Mouse (Mus musculus) forebrain, embryonic 13.5 days (tissue): ENCODE results near the gene Nr1i3. TPM values are rescaled to one million over a fixed set of nuclear protein-coding genes. Genes with fewer than 3 reads are reported as not detected.

Source experiments
- ATAC-seq: fragments of 200-750 bp; cut with Nextera tagmentation; 2 replicates; pipeline ENCODE4 v1.8.0; 2017
- H3K27ac ChIP-seq: fragments of 300-500 bp; sonication (generic); 2 replicates; pipeline ENCODE4 v1.5.1; 2015; ENCODE audit warnings: inconsistent platforms, mild to moderate bottlenecking, moderate library complexity
- H3K27me3 ChIP-seq: fragments of 300-500 bp; sonication (generic); 2 replicates; pipeline ENCODE4 v1.6.1; 2015; ENCODE audit warnings: mild to moderate bottlenecking, inconsistent platforms
- H3K36me3 ChIP-seq: fragments of 300-500 bp; sonication (generic); 2 replicates; pipeline ENCODE4 v1.6.1; 2015; ENCODE audit warnings: mild to moderate bottlenecking, inconsistent platforms; ENCODE audit not compliant: poor library complexity, severe bottlenecking
- H3K4me1 ChIP-seq: fragments of 300-500 bp; sonication (generic); 2 replicates; pipeline ENCODE4 v1.6.1; 2015; ENCODE audit warnings: inconsistent platforms
- H3K4me2 ChIP-seq: fragments of 300-500 bp; sonication (generic); 2 replicates; pipeline ENCODE4 v1.6.1; 2015; ENCODE audit warnings: inconsistent platforms, mild to moderate bottlenecking, moderate library complexity
- H3K4me3 ChIP-seq: fragments of 300-500 bp; sonication (generic); 2 replicates; pipeline ENCODE4 v1.5.1; 2015; ENCODE audit warnings: mild to moderate bottlenecking, inconsistent platforms
- H3K9ac ChIP-seq: fragments of 300-500 bp; sonication (generic); 2 replicates; pipeline ENCODE4 v1.6.1; 2015; ENCODE audit warnings: mild to moderate bottlenecking, inconsistent platforms
- H3K9me3 ChIP-seq: fragments of 300-500 bp; sonication (generic); replicated peaks from 2 replicates; pipeline ENCODE4 v1.6.1; 2016; ENCODE audit warnings: inconsistent platforms
- WGBS: fragments of 180-500 bp; shearing (Covaris S2); methylation state at CpG from one replicate; pipeline ENCODE4 v1.1.7; 2015; 5-methylcytosine and 5-hydroxymethylcytosine counted together
- polyA plus RNA-seq: library from polyadenylated mRNA; unstranded; fragments of >200 nt; fragmentation: Nextera tagmentation; extraction: Ambion mirVana; gene quantifications from 2 replicates; pipeline ENCODE4 v1.2.1, GENCODE M21; 2015

Nr1i3 gene
- polyA plus RNA-seq, 1 experiment from 2014 or later: 0.32 TPM

DNA sequence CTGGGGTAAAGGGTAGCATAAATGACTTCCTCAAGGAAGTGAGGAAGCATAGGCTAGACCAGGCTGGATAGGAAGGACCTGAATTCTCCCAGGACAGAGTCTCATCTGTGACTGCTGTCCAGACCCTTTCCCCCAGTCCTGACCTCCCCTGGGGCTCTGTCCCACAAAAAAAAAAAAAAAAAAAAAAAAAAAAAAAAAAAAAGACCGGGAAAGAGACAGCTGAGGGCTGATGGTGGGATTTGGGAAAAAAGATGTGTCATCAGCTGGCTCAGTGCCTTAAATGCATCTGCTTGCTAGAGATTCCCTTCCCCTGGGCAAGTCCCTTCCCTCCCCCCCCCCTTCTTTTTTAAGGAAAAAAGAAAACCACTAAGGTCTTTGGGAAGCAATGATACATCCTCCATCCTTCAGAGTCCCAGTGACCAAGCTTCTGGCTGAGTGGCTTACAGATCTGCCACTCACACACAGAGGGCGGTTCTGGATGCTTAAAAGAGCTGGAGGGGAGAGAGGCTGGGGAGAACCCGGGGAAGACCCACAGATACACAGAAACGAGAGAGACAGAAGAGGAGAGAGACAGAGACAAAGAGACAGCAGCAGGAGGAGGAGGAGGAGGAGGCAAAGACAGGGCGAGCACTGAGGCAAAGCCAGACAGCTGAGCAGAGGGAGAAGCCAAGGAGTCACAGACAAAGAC, 36.3 kb downstream of the Nr1i3 start, which contains the start of gene Adamts4:
Gene Adamts4 (plus strand): TSS at position 509 of the 688 bp plus-strand sequence.
- 0 out of 2 replicates have a peak, but pooled peaks have one; percentile 25 for ATAC-seq
- Histone ChIP-seq H3K27ac (peak within 1 kb of the TSS; percentile 78), H3K9ac (peak within 1 kb of the TSS; percentile 56), H3K4me1 (peaks cover 61% of the 10 kb centered on the region), H3K36me3 (peaks cover 5% of the 10 kb centered on the region), H3K4me3 (peak within 1 kb of the TSS; percentile 33), H3K27me3 (no peaks in the 10 kb centered on the region), H3K4me2 (peak within 1 kb of the TSS; percentile 59), H3K9me3 (no peaks in the 10 kb centered on the region)
- WGBS: 18% methylated on average over 5 of the region's 5 CpGs

DNA sequence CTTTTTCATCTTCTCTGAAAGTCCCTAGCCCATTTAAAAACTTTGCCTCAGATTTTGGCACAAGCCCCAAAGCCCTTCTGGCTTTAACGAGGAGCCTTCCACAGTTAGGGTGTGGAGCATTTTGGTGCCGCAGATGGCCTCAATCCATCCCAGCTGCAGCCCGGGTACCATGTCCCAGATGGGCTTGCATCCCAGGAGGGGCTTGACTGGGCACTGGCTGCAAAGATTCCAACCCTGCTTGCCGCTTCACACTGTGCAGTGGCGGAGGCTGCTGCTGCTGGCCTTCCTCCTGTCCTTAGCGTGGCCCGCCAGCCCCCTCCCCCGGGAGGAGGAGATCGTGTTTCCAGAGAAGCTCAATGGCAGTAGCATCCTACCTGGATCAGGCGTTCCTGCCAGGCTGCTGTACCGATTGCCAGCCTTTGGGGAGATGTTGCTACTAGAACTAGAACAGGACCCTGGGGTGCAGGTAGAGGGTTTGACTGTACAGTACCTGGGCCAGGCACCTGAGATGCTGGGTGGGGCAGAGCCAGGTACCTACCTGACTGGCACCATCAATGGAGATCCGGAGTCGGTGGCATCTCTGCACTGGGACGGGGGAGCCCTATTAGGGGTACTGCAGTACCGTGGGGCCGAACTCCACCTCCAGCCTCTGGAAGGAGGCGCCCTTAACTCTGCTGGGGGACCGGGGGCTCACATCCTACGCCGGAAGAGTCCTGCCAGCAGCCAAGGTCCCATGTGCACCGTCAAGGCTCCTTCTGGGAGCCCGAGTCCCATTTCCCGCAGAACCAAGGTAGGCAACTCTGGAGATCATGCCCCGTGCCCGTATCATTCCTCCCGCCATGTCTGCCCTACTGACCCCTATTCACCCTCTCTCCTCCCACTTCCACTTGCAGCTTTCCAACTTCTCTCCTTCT, 37.2 kb downstream of the Nr1i3 start, which contains the start of gene Ndufs2:
Gene Ndufs2 (minus strand): TSS at position 709 of the 914 bp plus-strand sequence.
- peak within 1 kb of the TSS; percentile 56 for H3K9ac ChIP-seq
- H3K27me3 ChIP-seq: no peaks in the 10 kb centered on the region
- peak within 1 kb of the TSS; percentile 78 for H3K27ac ChIP-seq
- 17% methylated on average over 24 of the region's 26 CpGs for WGBS
- H3K4me3 ChIP-seq: peak within 1 kb of the TSS; percentile 33
- H3K4me2 ChIP-seq: peak within 1 kb of the TSS; percentile 59
- H3K9me3 ChIP-seq: no peaks in the 10 kb centered on the region
- ATAC-seq: peak; percentile 50
- peaks cover 54% of the 10 kb centered on the region for H3K4me1 ChIP-seq
- H3K36me3 ChIP-seq: no peaks in the 10 kb centered on the region

DNA sequence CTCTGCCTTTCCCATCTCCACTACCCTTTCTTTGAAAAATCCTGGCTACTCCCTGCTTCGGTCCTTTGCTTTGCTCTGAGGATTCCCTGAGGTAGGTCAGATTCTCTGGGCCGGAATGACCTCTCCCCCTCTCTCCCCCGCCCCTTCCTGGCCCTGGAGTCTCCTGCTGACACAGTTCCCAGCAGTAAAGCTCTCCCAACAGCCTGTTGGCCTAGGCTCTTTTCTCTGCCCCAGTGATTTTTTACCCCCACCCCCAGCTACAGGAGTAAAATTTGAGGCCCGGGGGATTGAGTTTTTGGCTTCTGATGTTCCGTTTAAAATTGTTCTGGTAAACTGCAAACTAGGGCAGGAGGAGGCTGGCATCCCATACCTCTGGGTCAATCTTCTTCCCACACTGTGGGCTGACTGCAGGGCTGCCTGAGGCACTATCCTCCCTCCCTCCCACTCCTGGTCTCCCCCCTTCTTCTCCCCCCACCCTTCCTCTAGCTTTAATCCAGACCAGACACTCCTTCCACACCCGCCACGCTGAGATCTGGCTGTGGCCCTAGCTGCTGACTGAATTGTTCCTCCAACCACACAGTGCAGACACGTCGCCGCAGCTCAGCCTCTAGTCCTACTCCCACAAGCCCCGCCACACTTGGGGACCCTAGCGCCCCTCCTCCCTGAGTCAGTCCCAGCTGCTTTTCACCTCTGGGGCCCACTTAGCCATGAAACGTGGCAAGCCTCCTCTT, 38.0 kb downstream of the Nr1i3 start:
- Histone ChIP-seq H3K36me3 (peaks cover 5% of the 10 kb centered on the region; the same call in 1 of the 2 replicates), H3K27ac (peak overlapping the region; percentile 78; the same call in 1 of the 2 replicates), H3K4me1 (peaks cover 49% of the 10 kb centered on the region), H3K9me3 (no peaks in the 10 kb centered on the region), H3K4me3 (peak overlapping the region; percentile 33), H3K9ac (peak overlapping the region; percentile 56), H3K27me3 (no peaks in the 10 kb centered on the region), H3K4me2 (peak overlapping the region; percentile 59)
- WGBS: 6% methylated on average over 13 of the region's 13 CpGs
- ATAC-seq: no peak

DNA sequence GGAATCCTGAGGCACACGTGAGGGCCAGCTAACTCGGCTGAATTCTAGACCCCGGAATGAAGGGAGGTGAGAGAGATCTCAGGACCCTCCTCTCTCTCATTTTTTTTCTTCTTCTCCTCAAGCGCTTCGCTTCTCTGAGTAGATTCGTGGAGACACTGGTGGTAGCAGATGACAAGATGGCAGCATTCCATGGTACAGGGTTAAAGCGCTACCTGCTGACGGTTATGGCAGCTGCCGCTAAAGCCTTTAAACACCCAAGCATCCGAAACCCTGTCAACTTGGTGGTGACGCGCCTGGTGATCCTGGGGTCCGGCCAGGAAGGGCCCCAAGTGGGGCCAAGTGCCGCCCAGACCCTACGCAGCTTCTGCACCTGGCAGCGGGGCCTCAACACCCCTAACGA, 38.6 kb downstream of the Nr1i3 start:
- Histone ChIP-seq H3K36me3 (peaks cover 6% of the 10 kb centered on the region; the same call in 1 of the 2 replicates), H3K4me2 (peak overlapping the region; percentile 59), H3K4me3 (peak overlapping the region; percentile 33), H3K9me3 (no peaks in the 10 kb centered on the region), H3K27ac (peak overlapping the region; percentile 78; the same call in 1 of the 2 replicates), H3K27me3 (no peaks in the 10 kb centered on the region), H3K4me1 (peaks cover 48% of the 10 kb centered on the region), H3K9ac (peak overlapping the region; percentile 56)
- WGBS: 43% methylated on average over 17 of the region's 17 CpGs
- no peak for ATAC-seq

DNA sequence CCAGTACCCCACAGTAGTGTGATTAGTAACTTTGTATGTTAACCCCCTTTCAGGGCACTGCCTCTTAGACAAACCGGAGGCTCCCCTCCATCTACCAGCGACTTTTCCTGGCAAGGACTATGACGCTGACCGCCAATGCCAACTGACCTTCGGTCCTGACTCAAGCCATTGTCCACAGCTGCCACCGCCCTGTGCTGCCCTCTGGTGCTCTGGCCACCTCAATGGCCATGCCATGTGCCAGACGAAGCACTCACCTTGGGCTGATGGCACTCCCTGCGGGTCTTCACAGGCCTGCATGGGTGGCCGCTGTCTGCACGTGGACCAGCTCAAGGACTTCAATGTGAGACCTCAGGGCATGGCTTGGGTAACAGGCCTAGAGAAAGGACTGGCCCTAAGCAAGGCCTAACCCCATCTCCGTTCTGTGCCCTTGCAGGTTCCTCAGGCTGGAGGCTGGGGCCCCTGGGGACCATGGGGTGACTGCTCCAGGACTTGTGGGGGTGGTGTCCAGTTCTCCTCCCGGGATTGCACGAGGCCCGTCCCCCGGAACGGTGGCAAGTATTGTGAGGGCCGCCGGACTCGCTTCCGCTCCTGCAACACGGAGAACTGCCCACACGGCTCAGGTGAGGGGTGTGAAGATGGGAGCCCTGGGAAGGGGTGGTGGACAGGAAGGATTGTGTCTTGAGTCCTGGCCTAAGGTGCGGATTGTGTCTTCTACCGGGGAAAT, 42.5 kb downstream of the Nr1i3 start:
- Histone ChIP-seq H3K27me3 (no peaks in the 10 kb centered on the region), H3K9ac (no peak overlapping the region), H3K4me1 (peaks cover 15% of the 10 kb centered on the region), H3K27ac (no peak overlapping the region), H3K36me3 (peaks cover 11% of the 10 kb centered on the region; the same call in 1 of the 2 replicates), H3K4me2 (no peak overlapping the region), H3K4me3 (no peak overlapping the region), H3K9me3 (no peaks in the 10 kb centered on the region)
- ATAC-seq: no peak
- 90% methylated on average over 24 of the region's 24 CpGs for WGBS

DNA sequence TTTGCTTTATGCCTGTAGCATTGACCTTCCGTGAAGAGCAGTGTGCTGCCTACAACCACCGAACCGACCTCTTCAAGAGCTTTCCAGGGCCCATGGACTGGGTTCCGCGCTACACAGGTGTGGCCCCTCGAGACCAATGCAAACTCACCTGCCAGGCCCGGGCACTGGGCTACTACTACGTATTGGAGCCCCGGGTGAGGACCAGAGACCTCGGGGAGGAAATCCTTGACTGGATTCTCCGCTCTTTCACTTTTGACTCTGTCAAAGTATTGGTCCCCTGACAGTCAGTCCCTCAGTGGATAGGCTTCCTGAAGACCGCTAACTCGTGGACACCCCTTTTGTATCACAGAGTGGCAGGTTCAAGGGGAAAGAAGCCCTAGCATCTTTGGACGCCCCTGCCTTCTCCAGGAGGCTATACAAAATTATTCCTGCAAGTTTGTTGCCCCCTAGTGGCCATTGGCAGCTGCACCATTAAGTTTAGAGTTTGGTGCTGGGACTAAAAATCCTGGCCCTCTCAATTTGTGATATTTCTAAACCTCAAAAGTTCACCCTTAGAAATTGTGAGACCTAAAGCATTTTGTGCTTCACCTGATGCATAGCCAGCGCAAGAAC, 43.3 kb downstream of the Nr1i3 start:
- Histone ChIP-seq H3K4me1 (peaks cover 9% of the 10 kb centered on the region), H3K27me3 (no peaks in the 10 kb centered on the region), H3K9me3 (no peaks in the 10 kb centered on the region), H3K27ac (no peak overlapping the region), H3K4me2 (no peak overlapping the region), H3K9ac (no peak overlapping the region), H3K4me3 (no peak overlapping the region), H3K36me3 (peaks cover 11% of the 10 kb centered on the region; the same call in 1 of the 2 replicates)
- WGBS: 67% methylated on average over 15 of the region's 15 CpGs
- no peak; the same call in 1 of the 2 replicates for ATAC-seq

DNA sequence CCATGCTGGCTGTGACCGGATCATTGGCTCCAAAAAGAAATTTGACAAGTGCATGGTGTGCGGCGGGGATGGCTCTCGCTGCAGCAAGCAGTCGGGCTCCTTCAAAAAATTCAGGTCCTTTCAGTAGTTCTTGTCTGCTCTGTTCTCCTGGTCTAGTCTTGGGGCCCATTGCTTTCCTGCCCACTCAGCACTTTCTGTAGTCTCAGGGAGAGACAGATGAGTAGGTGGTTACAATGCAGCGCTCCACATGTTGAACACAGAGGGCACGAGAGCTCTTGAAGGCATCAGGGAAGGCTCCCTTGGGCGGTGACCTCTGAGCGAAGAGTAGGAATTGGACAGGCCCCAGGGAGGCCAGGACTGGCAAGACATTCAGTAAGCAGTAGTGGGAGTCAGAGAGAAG, 44.0 kb downstream of the Nr1i3 start:
- Histone ChIP-seq H3K4me2 (no peak overlapping the region), H3K27ac (no peak overlapping the region), H3K27me3 (no peaks in the 10 kb centered on the region), H3K9me3 (no peaks in the 10 kb centered on the region), H3K36me3 (peaks cover 11% of the 10 kb centered on the region; the same call in 1 of the 2 replicates), H3K4me3 (no peak overlapping the region), H3K9ac (no peak overlapping the region), H3K4me1 (peaks cover 9% of the 10 kb centered on the region)
- WGBS: 90% methylated on average over 9 of the region's 9 CpGs
- no peak for ATAC-seq

DNA sequence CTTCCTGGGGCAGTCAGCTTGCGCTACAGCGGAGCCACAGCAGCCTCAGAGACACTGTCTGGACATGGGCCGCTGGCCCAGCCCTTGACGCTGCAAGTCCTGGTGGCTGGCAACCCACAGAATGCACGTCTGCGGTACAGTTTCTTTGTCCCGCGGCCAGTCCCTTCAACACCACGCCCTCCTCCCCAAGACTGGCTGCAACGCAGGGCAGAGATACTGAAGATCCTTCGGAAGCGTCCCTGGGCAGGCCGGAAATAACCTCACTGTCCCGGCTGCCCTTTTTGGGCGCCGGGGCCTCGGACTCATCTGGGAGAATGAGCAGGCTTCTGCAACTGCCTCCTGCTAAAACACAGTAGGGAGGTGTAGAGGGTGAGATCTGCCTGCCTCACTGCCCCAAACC, 45.2 kb downstream of the Nr1i3 start:
- no peak for ATAC-seq
- peaks cover 16% of the 10 kb centered on the region for H3K4me1 ChIP-seq
- H3K27me3 ChIP-seq: no peaks in the 10 kb centered on the region
- H3K27ac ChIP-seq: no peak overlapping the region
- 82% methylated on average over 17 of the region's 17 CpGs for WGBS
- H3K36me3 ChIP-seq: peaks cover 11% of the 10 kb centered on the region; the same call in 1 of the 2 replicates
- no peak overlapping the region for H3K4me2 ChIP-seq
- no peak overlapping the region for H3K9ac ChIP-seq
- H3K9me3 ChIP-seq: no peaks in the 10 kb centered on the region
- no peak overlapping the region for H3K4me3 ChIP-seq

DNA sequence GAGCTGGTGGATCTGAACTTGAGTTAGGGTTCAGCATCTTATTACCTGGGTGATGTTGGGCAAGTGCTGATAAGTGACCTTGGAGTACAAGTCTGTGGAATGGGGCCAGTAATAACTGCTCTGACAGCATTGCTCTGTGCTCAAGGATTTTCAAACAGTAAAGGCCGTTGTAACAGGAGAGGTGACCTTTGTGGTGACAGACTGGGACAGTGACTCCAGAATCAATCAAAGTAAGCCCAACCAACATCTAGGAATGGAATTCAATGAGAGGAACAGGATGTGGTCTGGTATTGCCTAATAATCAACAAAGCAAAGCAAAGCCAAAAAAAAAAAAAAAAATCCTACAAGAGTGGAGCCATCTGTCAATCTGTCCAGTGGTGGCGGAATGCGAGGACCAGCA, 46.5 kb downstream of the Nr1i3 start:
- H3K9ac ChIP-seq: no peak overlapping the region
- H3K4me2 ChIP-seq: no peak overlapping the region
- H3K4me1 ChIP-seq: peaks cover 17% of the 10 kb centered on the region
- H3K4me3 ChIP-seq: no peak overlapping the region
- no peak overlapping the region for H3K27ac ChIP-seq
- no peak for ATAC-seq
- peaks cover 11% of the 10 kb centered on the region; the same call in 1 of the 2 replicates for H3K36me3 ChIP-seq
- 94% methylated on average over 3 of the region's 3 CpGs for WGBS
- no peaks in the 10 kb centered on the region for H3K27me3 ChIP-seq
- H3K9me3 ChIP-seq: no peaks in the 10 kb centered on the region

DNA sequence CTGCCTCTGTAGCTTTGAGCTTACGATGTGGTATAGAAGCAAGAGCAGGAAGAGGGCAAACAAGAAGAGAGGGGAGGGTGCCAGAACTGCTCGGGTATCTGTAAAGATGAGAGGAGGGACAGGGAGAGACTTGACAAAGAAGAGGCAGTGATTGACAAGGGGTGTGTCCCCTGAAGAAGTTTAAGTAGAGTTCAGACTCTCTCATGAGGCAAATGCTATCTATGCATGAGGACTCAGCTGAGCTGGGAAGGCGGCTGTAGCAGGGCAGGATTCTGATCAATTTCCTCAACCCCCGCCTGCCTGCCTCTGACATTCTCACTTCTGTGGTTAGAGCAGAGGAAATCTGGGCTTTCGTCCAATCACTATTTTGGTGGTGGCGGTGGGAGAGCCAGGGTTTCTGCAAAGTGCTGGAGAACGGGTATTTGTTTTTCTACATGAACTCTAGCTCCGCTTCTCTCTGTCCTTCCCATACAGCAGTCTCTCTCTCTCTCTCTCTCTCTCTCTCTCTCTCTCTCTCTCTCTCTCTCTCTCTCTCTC, 48.9 kb downstream of the Nr1i3 start:
- WGBS: 5% methylated on average over 8 of the region's 8 CpGs

More for the DNA sequence above, 48.9 kb downstream of the Nr1i3 start:
- Histone ChIP-seq H3K9ac (peak overlapping the region; percentile 53), H3K9me3 (no peaks in the 10 kb centered on the region), H3K27ac (peak overlapping the region; percentile 91), H3K36me3 (peaks cover 3% of the 10 kb centered on the region; the same call in 1 of the 2 replicates), H3K27me3 (no peaks in the 10 kb centered on the region), H3K4me3 (peak overlapping the region; percentile 30), H3K4me1 (peaks cover 17% of the 10 kb centered on the region), H3K4me2 (peak overlapping the region; percentile 61)
- ATAC-seq: peak; percentile 80
